Mouse (Mus musculus): Measurements from ENCODE around the gene Naif1.

- TF ChIP-seq CTCF (IDR thresholded peaks at IDR 0.05; ENCODE audit: low read depth) (no peak), EP300 (IDR thresholded peaks at IDR 0.05; ENCODE audit: low read depth) (no peak)
Observed at GRCm38 (mm10) chr2:32503588-32503987, 53.3 kb downstream of the Naif1 start.

All from heart, postnatal 0 days (tissue).